In the genomic region with DNA sequence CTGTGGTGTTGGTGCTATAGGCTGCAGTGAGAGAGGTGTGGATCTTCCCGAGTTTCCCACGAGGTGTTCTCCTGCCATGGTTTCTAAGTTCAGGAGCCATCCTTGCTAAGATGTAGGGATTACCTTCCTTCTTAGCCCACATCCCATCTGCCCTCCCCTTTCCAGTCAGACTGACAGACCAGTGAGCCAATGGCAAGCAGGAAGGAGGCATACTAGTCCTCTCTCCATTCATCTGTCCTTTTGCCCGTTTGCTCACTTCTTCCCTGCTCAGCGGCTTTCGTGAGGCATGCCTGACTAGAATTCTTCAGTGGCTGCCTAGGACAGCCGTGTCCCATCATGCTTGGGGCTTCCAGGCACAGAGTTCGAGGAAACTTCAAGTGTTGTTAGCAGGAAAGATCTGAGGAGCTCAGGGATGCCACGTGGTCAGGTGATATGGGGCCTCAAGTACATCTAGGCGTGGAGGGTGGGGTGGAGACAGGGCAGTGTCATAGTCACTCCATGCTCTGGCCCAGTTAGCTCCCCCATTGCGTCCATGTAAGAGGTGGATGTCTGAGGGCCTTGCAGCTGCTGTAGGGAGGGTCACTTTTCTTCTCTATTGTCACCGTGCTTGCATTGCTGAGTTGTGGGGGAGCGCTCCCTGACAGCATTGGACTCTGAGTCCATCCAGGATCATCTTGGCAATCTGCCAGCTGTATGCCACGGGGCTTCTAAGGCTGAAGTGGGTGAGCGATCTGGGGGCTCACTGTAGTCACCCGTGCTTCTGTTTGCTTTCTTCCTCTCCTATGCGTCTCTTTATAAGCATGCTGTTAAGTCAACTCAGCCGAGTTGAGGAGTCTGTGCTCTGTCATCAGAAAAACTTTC, we compare ENCODE assay signal across 9 mouse cellular contexts. TPM values are rescaled to one million over a fixed set of nuclear protein-coding genes. Genes with fewer than 3 reads are reported as not detected.
DNase-seq lines count a peak whose midpoint lies in the region; ATAC-seq lines count a peak whose summit lies in the region.
"Had no signal": no experiment of that assay in that cellular context is flagged by ENCODE, and none has a peak within 500 bp of the region (broad histone marks: within the 10 kb centered on the region; RNA-seq: fewer than 3 reads in every experiment).

No protein-coding gene starts in this region.

- H3K27me3 ChIP-seq in forebrain, embryonic 13.5 days, result no peaks in the 10 kb centered on the region
- H3K27me3 ChIP-seq in forebrain, embryonic 15.5 days, result no peaks in the 10 kb centered on the region
- no peaks in the 10 kb centered on the region for H3K27me3 ChIP-seq in lung, embryonic 16.5 days (ENCODE audit: control insufficient read depth, insufficient read depth, low read depth, low read length)
- H3K27me3 ChIP-seq in intestine, embryonic 16.5 days (replicated peaks; ENCODE audit: control insufficient read depth, insufficient read depth, low read length), result no peaks in the 10 kb centered on the region
- no peaks in the 10 kb centered on the region for H3K27me3 ChIP-seq in midbrain, embryonic 14.5 days (ENCODE audit: control insufficient read depth, insufficient read depth, low read length)

- H3K4me2 ChIP-seq in forebrain, embryonic 13.5 days, result no peak overlapping the region
- no peak overlapping the region for H3K4me2 ChIP-seq in forebrain, embryonic 15.5 days (replicated peaks)
- no peak overlapping the region for H3K4me2 ChIP-seq in lung, embryonic 16.5 days (ENCODE audit: low read depth, low read length)
- H3K4me2 ChIP-seq in intestine, embryonic 16.5 days (ENCODE audit: low read depth, low read length), result peak overlapping the region; percentile 24; the same call in 1 of the 2 replicates
- no peak overlapping the region for H3K4me2 ChIP-seq in midbrain, embryonic 14.5 days (ENCODE audit: low read length)

- H3K9me3 ChIP-seq in forebrain, embryonic 13.5 days (replicated peaks), result no peaks in the 10 kb centered on the region
- H3K9me3 ChIP-seq in forebrain, embryonic 15.5 days, result no peaks in the 10 kb centered on the region
- H3K9me3 ChIP-seq in lung, embryonic 16.5 days (ENCODE audit: control insufficient read depth, low read length), result no peaks in the 10 kb centered on the region
- no peaks in the 10 kb centered on the region for H3K9me3 ChIP-seq in intestine, embryonic 16.5 days (ENCODE audit: control insufficient read depth, low read length)
- no peaks in the 10 kb centered on the region for H3K9me3 ChIP-seq in midbrain, embryonic 14.5 days (ENCODE audit: control insufficient read depth, low read length)

- H3K4me3 ChIP-seq in forebrain, embryonic 13.5 days, result no peak overlapping the region
- no peak overlapping the region for H3K4me3 ChIP-seq in forebrain, embryonic 15.5 days
- H3K4me3 ChIP-seq in lung, embryonic 16.5 days (ENCODE audit: low read length), result no peak overlapping the region
- no peak overlapping the region for H3K4me3 ChIP-seq in intestine, embryonic 16.5 days (ENCODE audit: low read length)
- H3K4me3 ChIP-seq in midbrain, embryonic 14.5 days (replicated peaks; ENCODE audit: low read depth, low read length), result no peak overlapping the region

- no peak overlapping the region for H3K27ac ChIP-seq in forebrain, embryonic 13.5 days
- H3K27ac ChIP-seq in forebrain, embryonic 15.5 days (replicated peaks), result no peak overlapping the region
- no peak overlapping the region for H3K27ac ChIP-seq in lung, embryonic 16.5 days (ENCODE audit: low read length)
- peak overlapping the region; percentile 23; the same call in 1 of the 2 replicates for H3K27ac ChIP-seq in intestine, embryonic 16.5 days (ENCODE audit: low read length)
- H3K27ac ChIP-seq in midbrain, embryonic 14.5 days (replicated peaks; ENCODE audit: low read depth, low read length), result no peak overlapping the region

- H3K36me3 ChIP-seq in forebrain, embryonic 13.5 days (ENCODE audit: poor library complexity, severe bottlenecking), result no peaks in the 10 kb centered on the region
- H3K36me3 ChIP-seq in forebrain, embryonic 15.5 days, result no peaks in the 10 kb centered on the region
- H3K36me3 ChIP-seq in lung, embryonic 16.5 days (ENCODE audit: control insufficient read depth, insufficient read depth, low read length), result no peaks in the 10 kb centered on the region
- H3K36me3 ChIP-seq in intestine, embryonic 16.5 days (ENCODE audit: control insufficient read depth, insufficient read depth, low read length), result no peaks in the 10 kb centered on the region
- H3K36me3 ChIP-seq in midbrain, embryonic 14.5 days (ENCODE audit: control insufficient read depth, insufficient read depth, low read length), result no peaks in the 10 kb centered on the region

- no peak overlapping the region for H3K9ac ChIP-seq in forebrain, embryonic 13.5 days
- H3K9ac ChIP-seq in forebrain, embryonic 15.5 days (replicated peaks), result no peak overlapping the region
- 0 out of 2 replicates have a peak overlapping the region, but pooled peaks have one; percentile 20 for H3K9ac ChIP-seq in lung, embryonic 16.5 days (ENCODE audit: low read length)
- 0 out of 2 replicates have a peak overlapping the region, but pooled peaks have one; percentile 13 for H3K9ac ChIP-seq in intestine, embryonic 16.5 days (ENCODE audit: low read depth, low read length)
- no peak overlapping the region for H3K9ac ChIP-seq in midbrain, embryonic 14.5 days (replicated peaks; ENCODE audit: low read length)

- DNase-seq in lung, postnatal 4 days, result no peak
- DNase-seq in midbrain, embryonic 14.5 days, result peak; percentile 69
- DNase-seq in frontal cortex, adult 2 months (ENCODE audit: extremely low spot score in 1 of 2, low spot score in 1 of 2), result no peak
- DNase-seq: gastrocnemius, postnatal 14 days had no signal

- WGBS in forebrain, embryonic 13.5 days, result 63% methylated on average over 17 of the region's 17 CpGs
- 58% methylated on average over 17 of the region's 17 CpGs for WGBS in forebrain, embryonic 15.5 days
- 48% methylated on average over 17 of the region's 17 CpGs for WGBS in lung, embryonic 16.5 days
- WGBS in intestine, embryonic 16.5 days, result 52% methylated on average over 17 of the region's 17 CpGs
- WGBS in midbrain, embryonic 14.5 days, result 59% methylated on average over 17 of the region's 17 CpGs

- ATAC-seq in forebrain, embryonic 13.5 days, result peak; percentile 38; the same call in 1 of the 2 replicates
- ATAC-seq in forebrain, embryonic 15.5 days (replicated peaks), result no peak
- 0 out of 2 replicates have a peak, but pooled peaks have one; percentile 23 for ATAC-seq in lung, embryonic 16.5 days (ENCODE audit: low read depth)
- peak; percentile 83 for ATAC-seq in intestine, embryonic 16.5 days
- no peak; the same call in 1 of the 2 replicates for ATAC-seq in midbrain, embryonic 14.5 days (ENCODE audit: low FRiP score, low TSS enrichment)
- ATAC-seq in erythroid progenitor cell, adult 5-6 weeks (replicated peaks; ENCODE audit: low FRiP score, poor library complexity, severe bottlenecking), result no peak

- peaks cover 27% of the 10 kb centered on the region for H3K4me1 ChIP-seq in forebrain, embryonic 13.5 days
- H3K4me1 ChIP-seq in forebrain, embryonic 15.5 days, result peaks cover 14% of the 10 kb centered on the region
- H3K4me1 ChIP-seq in lung, embryonic 16.5 days (replicated peaks; ENCODE audit: control insufficient read depth, insufficient read depth, low read length), result peaks cover 17% of the 10 kb centered on the region
- H3K4me1 ChIP-seq in intestine, embryonic 16.5 days (ENCODE audit: control insufficient read depth, insufficient read depth, low read length), result peaks cover 22% of the 10 kb centered on the region
- peaks cover 10% of the 10 kb centered on the region for H3K4me1 ChIP-seq in midbrain, embryonic 14.5 days (ENCODE audit: control insufficient read depth, insufficient read depth, low read length)

RNA-seq across cellular contexts. Expression of a gene that starts 34.7 kb away (rescaled TPM):
- 22.7 and 25.4 TPM in 2 replicates for polyA plus RNA-seq in forebrain, embryonic 13.5 days (2015; fragmentation: Nextera tagmentation; extraction: Ambion mirVana)
- 34.9 and 40.4 TPM in 2 replicates for polyA plus RNA-seq in forebrain, embryonic 15.5 days (2015; fragmentation: Nextera tagmentation; extraction: Ambion mirVana)
- polyA plus RNA-seq in lung, embryonic 16.5 days (2015; fragmentation: Nextera tagmentation; extraction: Ambion mirVana), result 7.6 TPM in 2 replicates
- polyA plus RNA-seq in intestine, embryonic 16.5 days (2015; fragmentation: Nextera tagmentation; extraction: Ambion mirVana), result 4.8 and 5.5 TPM in 2 replicates
- polyA plus RNA-seq in midbrain, embryonic 14.5 days (2014; fragmentation: Nextera tagmentation; extraction: Ambion mirVana), result 82.3 and 89.6 TPM in 2 replicates
- 8.4 and 11.2 TPM in 2 replicates for total RNA-seq in erythroid progenitor cell, adult 5-6 weeks (2015; ENCODE audit: low replicate concordance)
- 8.3 and 10.1 TPM in 2 replicates for total RNA-seq in erythroid progenitor cell, adult 5-6 weeks (2017; ENCODE audit: low replicate concordance)
- 51.9 and 67.9 TPM in 2 replicates for polyA plus RNA-seq in frontal cortex, adult 2 months (2012; rRNA removed)

Comparison
In these comparisons a context has a peak if more than half of its experiments do, and no peak if none do; other contexts are left out.
1. ATAC-seq: peak in forebrain, embryonic 13.5 days (single experiment), lung, embryonic 16.5 days (single experiment) and intestine, embryonic 16.5 days (single experiment); none in forebrain, embryonic 15.5 days (single experiment), midbrain, embryonic 14.5 days (single experiment) and erythroid progenitor cell, adult 5-6 weeks (single experiment).
2. H3K9ac ChIP-seq: peak in lung, embryonic 16.5 days (single experiment) and intestine, embryonic 16.5 days (single experiment); none in forebrain, embryonic 13.5 days (single experiment), forebrain, embryonic 15.5 days (single experiment) and midbrain, embryonic 14.5 days (single experiment).